Mouse (Mus musculus) T-helper 17 cell (primary cell): Measurements from ENCODE around the gene Car7.

ENCODE experiments used
- in situ Hi-C, 2 experiments: fragments of 300-600 bp; cut with MboI, MseI; formaldehyde crosslinking; loops; 1 replicate in 1 of 2; 2 replicates in 1 of 2; pipeline ENCODE4 v1.15.1; 2025; ENCODE audit warnings: high pct_unique_total_duplicates in 2 of 2

Car7 gene

GRCm38 (mm10) chr8:104569559-104569958, 35.1 kb downstream of the Car7 start:
- in situ Hi-C loops: no loop called here

- in situ Hi-C loops: loop anchor here in 1 of 2 experiments (10.0 kb wide), 1 partner anchor 226 kb away; no protein-coding TSS in a partner anchor
Observed at GRCm38 (mm10) chr8:104570436-104571343, 36.2 kb downstream of the Car7 start.

GRCm38 (mm10) chr8:104576820-104577219, 42.3 kb downstream of the Car7 start:
- in situ Hi-C loops: loop anchor here in 1 of 2 experiments (10.0 kb wide), 1 partner anchor 232 kb away; no protein-coding TSS in a partner anchor

GRCm38 (mm10) chr8:104577606-104578005, 43.1 kb downstream of the Car7 start:
- in situ Hi-C loops: loop anchor here in 1 of 2 experiments (10.0 kb wide), 1 partner anchor 233 kb away; no protein-coding TSS in a partner anchor

GRCm38 (mm10) chr8:104584522-104584921, 50.0 kb downstream of the Car7 start:
- in situ Hi-C loops: no loop called here

GRCm38 (mm10) chr8:104590284-104590683, 55.8 kb downstream of the Car7 start:
- in situ Hi-C loops: no loop called here

- in situ Hi-C loops: no loop called here
Observed at GRCm38 (mm10) chr8:104591133-104591834, 56.8 kb downstream of the Car7 start, which contains the start of gene Pdp2. Gene Pdp2 (plus strand): TSS chr8:104591451.

GRCm38 (mm10) chr8:104591856-104592255, 57.4 kb downstream of the Car7 start:
- in situ Hi-C loops: no loop called here

GRCm38 (mm10) chr8:104592566-104592965, 58.1 kb downstream of the Car7 start:
- in situ Hi-C loops: no loop called here

GRCm38 (mm10) chr8:104593536-104594325, 59.2 kb downstream of the Car7 start:
- in situ Hi-C loops: no loop called here

- in situ Hi-C loops: no loop called here
Observed at GRCm38 (mm10) chr8:104594611-104595362, 60.3 kb downstream of the Car7 start.

GRCm38 (mm10) chr8:104595773-104596536, 61.5 kb downstream of the Car7 start:
- in situ Hi-C loops: no loop called here

GRCm38 (mm10) chr8:104597656-104598055, 63.2 kb downstream of the Car7 start:
- in situ Hi-C loops: no loop called here

- in situ Hi-C loops: no loop called here
Observed at GRCm38 (mm10) chr8:104598496-104598895, 64.0 kb downstream of the Car7 start.
